ENCODE assay signal across 10 mouse cellular contexts in the genomic region with DNA sequence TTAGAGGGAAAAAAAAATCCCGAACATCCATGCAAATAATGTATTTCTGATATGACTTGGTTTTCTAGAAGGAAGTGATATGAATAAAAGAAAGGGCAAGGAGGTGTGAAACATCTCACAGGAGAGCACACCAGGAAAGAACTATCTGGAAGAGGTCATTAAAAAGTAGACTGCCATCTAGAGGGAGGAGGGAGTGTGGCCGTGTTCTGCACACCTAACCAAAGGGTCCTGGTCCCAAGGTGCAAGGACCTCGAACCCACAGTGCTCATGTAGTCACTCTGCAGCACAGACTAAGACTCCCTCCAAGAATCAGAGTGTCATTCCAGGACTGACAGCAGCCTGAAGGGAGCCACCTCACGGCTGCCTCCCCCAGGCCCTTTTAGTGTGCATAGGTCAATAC.
DNase-seq lines count a peak whose midpoint lies in the region; ATAC-seq and TF ChIP-seq lines count a peak whose summit lies in the region.
"Had no signal": no experiment of that assay in that cellular context is flagged by ENCODE, and none has a peak within 500 bp of the region (broad histone marks: within the 10 kb centered on the region; RNA-seq: fewer than 3 reads in every experiment).

No protein-coding gene starts in this region.

- no peak overlapping the region for H3K4me2 ChIP-seq in intestine, postnatal 0 days (replicated peaks; ENCODE audit: low read depth)
- no peak overlapping the region for H3K4me2 ChIP-seq in intestine, embryonic 16.5 days (ENCODE audit: low read depth, low read length)
- no peak overlapping the region for H3K4me2 ChIP-seq in forebrain, embryonic 13.5 days
- H3K4me2 ChIP-seq: heart, embryonic 11.5 days; lung, embryonic 14.5 days; neural tube, embryonic 15.5 days had no signal

- WGBS in intestine, postnatal 0 days, result 72% methylated on average over 4 of the region's 4 CpGs
- WGBS in intestine, embryonic 16.5 days, result 73% methylated on average over 4 of the region's 4 CpGs
- WGBS in forebrain, embryonic 13.5 days, result 83% methylated on average over 4 of the region's 4 CpGs

- no peak overlapping the region for H3K9ac ChIP-seq in intestine, postnatal 0 days (ENCODE audit: low read depth, low read length)
- no peak overlapping the region for H3K9ac ChIP-seq in intestine, embryonic 16.5 days (ENCODE audit: low read depth, low read length)
- no peak overlapping the region for H3K9ac ChIP-seq in forebrain, embryonic 13.5 days
- H3K9ac ChIP-seq: lung, embryonic 14.5 days; neural tube, embryonic 15.5 days had no signal

- H3K9me3 ChIP-seq in intestine, postnatal 0 days (ENCODE audit: control insufficient read depth), result no peaks in the 10 kb centered on the region
- H3K9me3 ChIP-seq in intestine, embryonic 16.5 days (ENCODE audit: control insufficient read depth, low read length), result no peaks in the 10 kb centered on the region
- H3K9me3 ChIP-seq in forebrain, embryonic 13.5 days (replicated peaks), result no peaks in the 10 kb centered on the region
- H3K9me3 ChIP-seq: neural tube, embryonic 15.5 days had no signal

- no peak for ATAC-seq in intestine, postnatal 0 days
- ATAC-seq in intestine, embryonic 16.5 days, result no peak
- ATAC-seq in megakaryocyte progenitor cell, adult 5-6 weeks (replicated peaks; ENCODE audit: poor library complexity), result peak; percentile 68
- no peak for ATAC-seq in forebrain, embryonic 13.5 days

- H3K4me1 ChIP-seq in intestine, postnatal 0 days (replicated peaks; ENCODE audit: control insufficient read depth, insufficient read depth, low read length), result no peaks in the 10 kb centered on the region
- H3K4me1 ChIP-seq in intestine, embryonic 16.5 days (ENCODE audit: control insufficient read depth, insufficient read depth, low read length), result no peaks in the 10 kb centered on the region
- H3K4me1 ChIP-seq in forebrain, embryonic 13.5 days, result peaks cover 13% of the 10 kb centered on the region
- H3K4me1 ChIP-seq: neural tube, embryonic 15.5 days had no signal

- no peak overlapping the region for H3K27ac ChIP-seq in intestine, postnatal 0 days (ENCODE audit: low read depth, low read length)
- no peak overlapping the region for H3K27ac ChIP-seq in intestine, embryonic 16.5 days (ENCODE audit: low read length)
- no peak overlapping the region for H3K27ac ChIP-seq in forebrain, embryonic 13.5 days
- H3K27ac ChIP-seq: neural tube, embryonic 15.5 days had no signal

- H3K4me3 ChIP-seq in intestine, postnatal 0 days (ENCODE audit: low read depth, low read length), result no peak overlapping the region
- H3K4me3 ChIP-seq in intestine, embryonic 16.5 days (ENCODE audit: low read length), result no peak overlapping the region
- no peak overlapping the region for H3K4me3 ChIP-seq in forebrain, embryonic 13.5 days
- H3K4me3 ChIP-seq: neural tube, embryonic 15.5 days had no signal

- H3K27me3 ChIP-seq in intestine, postnatal 0 days (replicated peaks; ENCODE audit: control insufficient read depth, insufficient read depth, low read length), result no peaks in the 10 kb centered on the region
- H3K27me3 ChIP-seq in intestine, embryonic 16.5 days (replicated peaks; ENCODE audit: control insufficient read depth, insufficient read depth, low read length), result no peaks in the 10 kb centered on the region
- H3K27me3 ChIP-seq in forebrain, embryonic 13.5 days, result no peaks in the 10 kb centered on the region
- H3K27me3 ChIP-seq: neural tube, embryonic 15.5 days had no signal

- no peaks in the 10 kb centered on the region for H3K36me3 ChIP-seq in intestine, postnatal 0 days (ENCODE audit: control insufficient read depth, insufficient read depth)
- H3K36me3 ChIP-seq in intestine, embryonic 16.5 days (ENCODE audit: control insufficient read depth, insufficient read depth, low read length), result no peaks in the 10 kb centered on the region
- no peaks in the 10 kb centered on the region for H3K36me3 ChIP-seq in forebrain, embryonic 13.5 days (ENCODE audit: poor library complexity, severe bottlenecking)
- H3K36me3 ChIP-seq: neural tube, embryonic 15.5 days had no signal

- peak; percentile 19 to 21 for DNase-seq in B cell, adult 2 months
- DNase-seq in NIH3T3 (ENCODE audit: low read depth), result peak; percentile 13
- no peak for DNase-seq in retina, embryonic 14.5 days (ENCODE audit: low spot score)
- DNase-seq: lung, embryonic 14.5 days had no signal

- peak; percentile 55 for TF ChIP-seq CTCF in intestine, postnatal 0 days (IDR thresholded peaks at IDR 0.05; ENCODE audit: low read depth)
